Mouse (Mus musculus) kidney, adult 2 months (tissue): ENCODE data around the gene Ahdc1. TPM values are rescaled to one million over a fixed set of nuclear protein-coding genes. Genes with fewer than 3 reads are reported as not detected.

Experiments used
- DNase-seq: peaks from one replicate; pipeline ENCODE4 v3.0.0; 2021
- H3K27ac ChIP-seq: fragments of 200-500 bp; 2 replicates; pipeline ENCODE4 v1.5.1; 2012; ENCODE audit warnings: low read depth, low read length, control low read depth, inconsistent platforms; ENCODE audit not compliant: insufficient read depth
- H3K27me3 ChIP-seq: fragments of 200-500 bp; replicated peaks from 2 replicates; pipeline ENCODE4 v1.6.1; 2012; ENCODE audit warnings: mild to moderate bottlenecking, moderate library complexity, low read length, inconsistent platforms; ENCODE audit not compliant: control insufficient read depth, insufficient read depth
- H3K36me3 ChIP-seq: fragments of 200-500 bp; 2 replicates; pipeline ENCODE4 v1.6.1; 2012; ENCODE audit warnings: mild to moderate bottlenecking, moderate library complexity, low read length, inconsistent platforms; ENCODE audit not compliant: control insufficient read depth, insufficient read depth
- H3K4me1 ChIP-seq: fragments of 200-500 bp; 2 replicates; pipeline ENCODE4 v1.6.1; 2011; ENCODE audit warnings: low read length; ENCODE audit not compliant: control insufficient read depth, insufficient read depth
- H3K4me3 ChIP-seq: fragments of 200-500 bp; 2 replicates; pipeline ENCODE4 v1.5.1; 2011; ENCODE audit warnings: mild to moderate bottlenecking, low read depth, low read length, control low read depth; ENCODE audit not compliant: insufficient read depth
- CTCF ChIP-seq: fragments of 200-500 bp; conservative IDR thresholded peaks from 2 replicates; pipeline ENCODE4 v1.5.1; 2011; ENCODE audit warnings: low read depth, mild to moderate bottlenecking, control low read depth, low read length, moderate library complexity, mixed read lengths; ENCODE audit not compliant: insufficient read depth, insufficient read length
- POLR2A ChIP-seq: fragments of 200-500 bp; IDR thresholded peaks from one replicate; pipeline ENCODE4 v1.6.1; 2011; ENCODE audit warnings: low read depth, low read length, control low read depth
- WGBS: fragments of 180-500 bp; shearing (Covaris S2); methylation state at CpG from one replicate; pipeline ENCODE4 v1.1.7; 2018; 5-methylcytosine and 5-hydroxymethylcytosine counted together
- polyA plus RNA-seq: library from polyadenylated mRNA; depleted of rRNA; stranded (reverse); fragments of >200 nt; gene quantifications from 2 replicates; pipeline ENCODE4 v1.2.3, GENCODE M21; 2012

Ahdc1 gene
- polyA plus RNA-seq, 1 experiment, result 22.2 TPM

GRCm38 (mm10) chr4:132976729-132977128, 34.3 kb upstream of the Ahdc1 start:
- peak; percentile 18 for DNase-seq
- H3K4me3 ChIP-seq, result no peak overlapping the region
- no peaks in the 10 kb centered on the region for H3K27me3 ChIP-seq
- no peaks in the 10 kb centered on the region for H3K36me3 ChIP-seq
- H3K27ac ChIP-seq, result no peak overlapping the region
- TF ChIP-seq POLR2A (no peak), CTCF (no peak)
- WGBS, result 49% methylated on average over 6 of the region's 6 CpGs
- H3K4me1 ChIP-seq, result peaks cover 31% of the 10 kb centered on the region

GRCm38 (mm10) chr4:132977597-132977996, 33.5 kb upstream of the Ahdc1 start:
- no peak for TF ChIP-seq POLR2A
- no peak for TF ChIP-seq CTCF
- Histone ChIP-seq H3K27ac (no peak overlapping the region), H3K4me3 (no peak overlapping the region), H3K27me3 (no peaks in the 10 kb centered on the region), H3K36me3 (no peaks in the 10 kb centered on the region), H3K4me1 (peaks cover 29% of the 10 kb centered on the region)
- DNase-seq, result peak; percentile 31
- WGBS, result 22% methylated on average over 5 of the region's 5 CpGs

- Histone ChIP-seq H3K36me3 (no peaks in the 10 kb centered on the region), H3K27ac (no peak overlapping the region), H3K4me3 (no peak overlapping the region), H3K4me1 (peaks cover 27% of the 10 kb centered on the region), H3K27me3 (no peaks in the 10 kb centered on the region)
- no peak for TF ChIP-seq POLR2A
- TF ChIP-seq CTCF, result no peak
- DNase-seq, result peak; percentile 91
- WGBS, result 15% methylated on average over 2 of the region's 2 CpGs
Measured at GRCm38 (mm10) chr4:132979186-132979585, 31.9 kb upstream of the Ahdc1 start.

GRCm38 (mm10) chr4:132981621-132982020, 29.4 kb upstream of the Ahdc1 start:
- H3K36me3 ChIP-seq, result no peaks in the 10 kb centered on the region
- no peaks in the 10 kb centered on the region for H3K27me3 ChIP-seq
- no peak overlapping the region for H3K27ac ChIP-seq
- WGBS, result 89% methylated on average over 6 of the region's 6 CpGs
- DNase-seq, result no peak
- H3K4me1 ChIP-seq, result peaks cover 14% of the 10 kb centered on the region
- H3K4me3 ChIP-seq, result no peak overlapping the region
- TF ChIP-seq CTCF (no peak), POLR2A (no peak)

- no peaks in the 10 kb centered on the region for H3K36me3 ChIP-seq
- no peak overlapping the region for H3K27ac ChIP-seq
- WGBS, result 55% methylated on average over 6 of the region's 6 CpGs
- TF ChIP-seq CTCF (no peak), POLR2A (no peak)
- H3K4me1 ChIP-seq, result no peaks in the 10 kb centered on the region; the same call in 1 of the 2 replicates
- no peak overlapping the region for H3K4me3 ChIP-seq
- H3K27me3 ChIP-seq, result no peaks in the 10 kb centered on the region
- no peak for DNase-seq
Measured at GRCm38 (mm10) chr4:132982999-132983398, 28.1 kb upstream of the Ahdc1 start.

GRCm38 (mm10) chr4:132983664-132984512, 27.2 kb upstream of the Ahdc1 start:
- Histone ChIP-seq H3K27me3 (no peaks in the 10 kb centered on the region), H3K27ac (no peak overlapping the region), H3K36me3 (no peaks in the 10 kb centered on the region), H3K4me1 (no peaks in the 10 kb centered on the region; the same call in 1 of the 2 replicates), H3K4me3 (no peak overlapping the region)
- DNase-seq, result no peak
- no peak for TF ChIP-seq POLR2A
- WGBS, result 84% methylated on average over 7 of the region's 7 CpGs

GRCm38 (mm10) chr4:132988581-132989355, 22.3 kb upstream of the Ahdc1 start:
- DNase-seq, result no peak
- H3K4me1 ChIP-seq, result no peaks in the 10 kb centered on the region
- no peak overlapping the region for H3K27ac ChIP-seq
- H3K27me3 ChIP-seq, result no peaks in the 10 kb centered on the region
- TF ChIP-seq CTCF, result no peak
- no peak for TF ChIP-seq POLR2A
- H3K4me3 ChIP-seq, result no peak overlapping the region
- WGBS, result 94% methylated on average over 6 of the region's 6 CpGs
- no peaks in the 10 kb centered on the region for H3K36me3 ChIP-seq
